Mouse (Mus musculus): ENCODE results near the gene Hpd. TPM values are rescaled to one million over a fixed set of nuclear protein-coding genes. Genes with fewer than 3 reads are reported as not detected.
"Not testable (repeated sequence)": the region's sequence is repeated elsewhere in the genome, so short reads cannot be mapped to it uniquely, and the experiment has no call there.

The Hpd gene
- polyA plus RNA-seq (2015; fragmentation: Nextera tagmentation; extraction: Ambion mirVana) = 0.19 TPM in 1 of 2 replicates, not detected in the other

DNA sequence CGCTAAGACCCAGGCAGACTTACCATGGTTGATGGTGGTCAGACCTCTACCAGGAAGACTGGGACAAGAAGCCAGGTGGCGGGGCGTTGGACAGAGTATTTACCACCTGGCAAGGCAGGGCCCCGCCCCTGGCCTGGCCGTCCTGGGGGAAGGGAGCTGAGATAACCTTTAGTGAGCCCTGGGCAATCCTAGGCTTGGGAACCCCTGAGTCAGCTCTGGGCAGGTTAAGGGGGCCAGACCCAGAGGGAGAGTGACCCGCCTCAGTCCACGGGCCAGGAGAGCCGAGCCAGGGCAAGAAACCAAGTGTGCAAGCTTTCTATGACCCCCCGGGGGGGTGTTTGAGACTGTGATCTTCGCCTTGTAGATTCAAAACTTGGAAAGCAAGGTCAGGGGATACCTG, at the start of gene Hpd:
Gene Hpd, minus strand, starts transcription at position 77 of the 400 bp plus-strand sequence.
- H3K27me3 ChIP-seq (replicated peaks; ENCODE audit: insufficient read depth, low read length) = no peaks in the 10 kb centered on the region
- no peak within 1 kb of the TSS for H3K27ac ChIP-seq (ENCODE audit: low read length)
- H3K9me3 ChIP-seq (ENCODE audit: low read length) = no peaks in the 10 kb centered on the region
- H3K36me3 ChIP-seq (ENCODE audit: insufficient read depth, low read length) = no peaks in the 10 kb centered on the region
- H3K4me3 ChIP-seq (ENCODE audit: low read depth, low read length) = no peak within 1 kb of the TSS
- H3K4me2 ChIP-seq (replicated peaks; ENCODE audit: low read depth, low read length) = no peak within 1 kb of the TSS
- TF ChIP-seq EP300 (IDR thresholded peaks at IDR 0.05) = no peak
- no peak for TF ChIP-seq CTCF (IDR thresholded peaks at IDR 0.05)
- DNase-seq (ENCODE audit: low spot score) (no peak), ATAC-seq (no peak)
- WGBS = 64% methylated on average over 10 of the region's 10 CpGs
- H3K4me1 ChIP-seq (ENCODE audit: insufficient read depth, low read depth, low read length) = no peaks in the 10 kb centered on the region
- H3K9ac ChIP-seq (replicated peaks; ENCODE audit: low read depth) = no peak within 1 kb of the TSS

DNA sequence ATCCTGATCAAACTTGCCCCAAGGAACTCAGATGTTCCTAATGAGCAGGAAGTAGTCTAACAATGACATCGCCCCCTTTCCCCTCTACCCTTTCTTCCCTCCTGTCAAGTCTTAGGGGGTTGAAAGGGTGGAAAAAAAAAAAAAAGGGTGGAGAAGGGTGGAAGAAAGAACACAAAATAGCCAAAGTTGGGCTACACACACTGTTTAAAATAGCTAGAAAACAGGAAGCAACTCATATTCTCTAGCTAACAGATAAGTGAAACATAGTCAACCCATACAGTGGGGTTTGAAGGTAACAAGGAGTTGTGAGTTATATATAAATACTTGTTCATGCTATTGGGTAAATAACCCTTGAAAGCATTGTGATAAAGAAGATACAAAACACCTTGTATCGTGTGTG, 49.7 kb upstream of the Hpd start:
- H3K36me3 ChIP-seq (ENCODE audit: insufficient read depth, low read length) = 0 out of 2 replicates have a peak, but pooled peaks cover 1% of the 10 kb centered on the region
- H3K4me2 ChIP-seq (replicated peaks; ENCODE audit: low read depth, low read length) = no peak overlapping the region
- TF ChIP-seq CTCF (IDR thresholded peaks at IDR 0.05) (no peak), EP300 (IDR thresholded peaks at IDR 0.05) (no peak)
- no peak overlapping the region for H3K27ac ChIP-seq (ENCODE audit: low read length)
- no peaks in the 10 kb centered on the region for H3K9me3 ChIP-seq (ENCODE audit: low read length)
- WGBS = 75% methylated on average over 2 of the region's 2 CpGs
- H3K4me1 ChIP-seq (ENCODE audit: insufficient read depth, low read depth, low read length) = peaks cover 4% of the 10 kb centered on the region
- H3K27me3 ChIP-seq (replicated peaks; ENCODE audit: insufficient read depth, low read length) = no peaks in the 10 kb centered on the region
- ATAC-seq (no peak), DNase-seq (ENCODE audit: low spot score) (no peak)
- no peak overlapping the region for H3K9ac ChIP-seq (replicated peaks; ENCODE audit: low read depth)
- H3K4me3 ChIP-seq (ENCODE audit: low read depth, low read length) = no peak overlapping the region

DNA sequence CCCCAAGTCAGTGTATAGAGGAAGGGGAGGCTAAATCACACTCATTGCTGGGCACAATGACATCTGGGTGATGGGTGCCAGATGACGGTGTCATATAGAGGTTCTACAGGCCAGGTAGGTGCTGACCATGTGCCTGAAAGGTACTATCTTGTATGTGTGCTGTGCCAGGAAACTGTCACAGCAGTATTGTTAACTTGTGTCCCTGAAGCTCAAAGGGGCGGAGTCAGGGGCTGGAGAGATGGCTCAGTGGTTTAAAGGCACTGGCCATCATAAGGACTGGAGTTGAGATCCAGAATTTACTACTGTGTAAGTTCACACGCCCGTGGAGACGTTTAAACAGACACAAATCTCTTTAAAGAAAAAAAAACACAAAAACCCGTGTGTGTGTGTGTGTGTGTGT, 46.8 kb upstream of the Hpd start:
- H3K4me2 ChIP-seq (replicated peaks; ENCODE audit: low read depth, low read length) = no peak overlapping the region
- H3K36me3 ChIP-seq (ENCODE audit: insufficient read depth, low read length) = no peaks in the 10 kb centered on the region
- no peak overlapping the region for H3K4me3 ChIP-seq (ENCODE audit: low read depth, low read length)
- TF ChIP-seq EP300 (IDR thresholded peaks at IDR 0.05) (no peak), CTCF (IDR thresholded peaks at IDR 0.05) (no peak)
- no peak overlapping the region for H3K9ac ChIP-seq (replicated peaks; ENCODE audit: low read depth)
- no peak for DNase-seq (ENCODE audit: low spot score)
- H3K9me3 ChIP-seq (ENCODE audit: low read length) = no peaks in the 10 kb centered on the region
- no peak for ATAC-seq
- H3K27ac ChIP-seq (ENCODE audit: low read length) = no peak overlapping the region
- 86% methylated on average over 6 of the region's 6 CpGs for WGBS
- H3K4me1 ChIP-seq (ENCODE audit: insufficient read depth, low read depth, low read length) = peaks cover 4% of the 10 kb centered on the region
- no peaks in the 10 kb centered on the region for H3K27me3 ChIP-seq (replicated peaks; ENCODE audit: insufficient read depth, low read length)

DNA sequence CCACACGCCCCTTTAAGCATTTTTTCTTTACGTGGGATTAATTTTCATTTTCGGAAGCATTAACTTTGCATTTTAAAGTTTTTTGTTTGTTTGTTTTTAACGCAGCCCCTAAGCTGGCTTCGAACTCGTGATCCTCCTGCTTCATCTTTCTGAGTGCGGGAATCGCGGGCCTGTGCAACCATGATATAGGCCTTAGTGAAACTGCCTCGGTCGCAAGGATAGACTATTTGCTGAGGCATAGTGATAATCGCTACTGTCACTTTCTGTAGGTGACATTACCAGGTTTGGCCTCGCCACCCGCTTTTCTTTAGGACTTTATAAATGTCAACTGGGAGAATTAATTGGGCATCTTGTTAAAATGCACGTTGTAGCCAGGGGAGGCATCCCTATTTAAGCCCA, 46.0 kb upstream of the Hpd start:
- no peak for ATAC-seq
- H3K4me3 ChIP-seq (ENCODE audit: low read depth, low read length) = peak overlapping the region; percentile 87
- H3K36me3 ChIP-seq (ENCODE audit: insufficient read depth, low read length) = no peaks in the 10 kb centered on the region
- 9% methylated on average over 15 of the region's 15 CpGs for WGBS
- TF ChIP-seq CTCF (IDR thresholded peaks at IDR 0.05) (no peak), EP300 (IDR thresholded peaks at IDR 0.05) (no peak)
- H3K27ac ChIP-seq (ENCODE audit: low read length) = no peak overlapping the region
- H3K27me3 ChIP-seq (replicated peaks; ENCODE audit: insufficient read depth, low read length) = no peaks in the 10 kb centered on the region
- DNase-seq (ENCODE audit: low spot score) = no peak
- peak overlapping the region; percentile 86 for H3K9ac ChIP-seq (replicated peaks; ENCODE audit: low read depth)
- H3K4me1 ChIP-seq (ENCODE audit: insufficient read depth, low read depth, low read length) = peaks cover 4% of the 10 kb centered on the region
- peak overlapping the region; percentile 68 for H3K4me2 ChIP-seq (replicated peaks; ENCODE audit: low read depth, low read length)
- H3K9me3 ChIP-seq (ENCODE audit: low read length) = no peaks in the 10 kb centered on the region

DNA sequence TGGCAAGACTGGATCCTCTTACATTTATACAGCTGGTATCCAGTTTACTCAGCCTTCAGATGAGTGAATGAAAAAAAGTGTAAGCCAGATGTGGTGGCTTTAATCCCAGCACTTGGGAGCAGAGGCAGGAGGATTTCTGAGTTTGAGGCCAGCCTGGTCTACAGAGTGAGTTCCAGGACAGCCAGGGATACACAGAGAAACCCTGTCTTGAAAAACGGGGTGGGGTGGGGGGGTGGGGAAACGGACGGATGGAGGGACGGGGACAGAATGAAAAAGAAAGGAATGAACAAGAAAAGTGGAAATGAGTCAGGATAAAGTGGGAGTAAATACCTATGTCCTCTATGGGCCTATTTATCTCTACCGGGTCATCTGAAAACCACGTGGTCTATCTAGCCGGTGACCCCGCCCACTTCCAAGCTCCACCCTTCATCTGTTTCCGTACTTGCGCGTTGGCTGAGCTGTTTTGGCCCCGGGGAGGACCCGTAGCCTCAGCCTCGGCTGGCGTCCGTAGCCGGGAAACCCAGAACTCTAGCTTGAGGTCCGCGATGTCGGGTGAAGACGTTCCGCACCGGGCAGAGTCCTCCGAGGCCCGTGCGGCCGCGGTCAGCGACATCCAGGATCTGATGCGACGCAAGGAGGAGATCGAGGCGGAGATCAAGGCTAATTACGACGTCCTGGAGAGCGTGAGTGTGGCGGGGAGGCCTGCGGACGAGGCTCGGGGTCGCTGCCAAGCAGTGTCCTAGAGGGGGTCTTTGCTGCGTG, 45.4 kb upstream of the Hpd start:
- H3K27ac ChIP-seq (ENCODE audit: low read length) = no peak overlapping the region
- peak overlapping the region; percentile 68 for H3K4me2 ChIP-seq (replicated peaks; ENCODE audit: low read depth, low read length)
- H3K36me3 ChIP-seq (ENCODE audit: insufficient read depth, low read length) = no peaks in the 10 kb centered on the region
- no peak for TF ChIP-seq CTCF (IDR thresholded peaks at IDR 0.05)
- TF ChIP-seq EP300 (IDR thresholded peaks at IDR 0.05) = no peak
- DNase-seq (ENCODE audit: low spot score) = peak; percentile 97
- H3K9ac ChIP-seq (replicated peaks; ENCODE audit: low read depth) = peak overlapping the region; percentile 86
- ATAC-seq = peak; percentile 92
- H3K9me3 ChIP-seq (ENCODE audit: low read length) = no peaks in the 10 kb centered on the region
- peak overlapping the region; percentile 87 for H3K4me3 ChIP-seq (ENCODE audit: low read depth, low read length)
- 1% methylated on average over 42 of the region's 42 CpGs for WGBS
- no peaks in the 10 kb centered on the region for H3K27me3 ChIP-seq (replicated peaks; ENCODE audit: insufficient read depth, low read length)
- H3K4me1 ChIP-seq (ENCODE audit: insufficient read depth, low read depth, low read length) = peaks cover 4% of the 10 kb centered on the region

DNA sequence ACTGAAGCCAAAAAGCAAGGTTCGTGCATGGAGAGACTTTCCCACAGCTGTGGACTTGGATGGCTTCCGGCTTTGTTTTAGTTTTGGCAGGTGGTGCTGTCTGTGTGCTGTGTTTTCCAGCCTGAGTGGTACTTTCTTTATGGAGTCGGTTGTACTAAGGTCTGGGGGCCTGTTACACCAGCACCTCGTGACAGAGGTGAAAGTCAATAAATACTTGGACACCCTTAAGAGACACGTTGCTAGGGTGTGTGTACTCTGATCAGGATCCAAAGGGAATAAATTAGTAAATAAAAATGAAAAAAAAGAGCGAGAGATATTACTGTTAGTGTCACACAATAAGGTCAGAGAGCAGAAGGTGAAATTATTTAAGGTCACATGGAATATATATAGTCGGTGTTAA, 44.3 kb upstream of the Hpd start:
- TF ChIP-seq CTCF (IDR thresholded peaks at IDR 0.05) (no peak), EP300 (IDR thresholded peaks at IDR 0.05) (no peak)
- ATAC-seq = no peak
- Histone ChIP-seq H3K4me2 (replicated peaks; ENCODE audit: low read depth, low read length) (no peak overlapping the region), H3K4me1 (ENCODE audit: insufficient read depth, low read depth, low read length) (peaks cover 4% of the 10 kb centered on the region), H3K27ac (ENCODE audit: low read length) (no peak overlapping the region), H3K4me3 (ENCODE audit: low read depth, low read length) (no peak overlapping the region), H3K9ac (replicated peaks; ENCODE audit: low read depth) (no peak overlapping the region), H3K9me3 (ENCODE audit: low read length) (no peaks in the 10 kb centered on the region), H3K36me3 (ENCODE audit: insufficient read depth, low read length) (no peaks in the 10 kb centered on the region), H3K27me3 (replicated peaks; ENCODE audit: insufficient read depth, low read length) (no peaks in the 10 kb centered on the region)
- 84% methylated on average over 7 of the region's 7 CpGs for WGBS
- DNase-seq (ENCODE audit: low spot score) = no peak

DNA sequence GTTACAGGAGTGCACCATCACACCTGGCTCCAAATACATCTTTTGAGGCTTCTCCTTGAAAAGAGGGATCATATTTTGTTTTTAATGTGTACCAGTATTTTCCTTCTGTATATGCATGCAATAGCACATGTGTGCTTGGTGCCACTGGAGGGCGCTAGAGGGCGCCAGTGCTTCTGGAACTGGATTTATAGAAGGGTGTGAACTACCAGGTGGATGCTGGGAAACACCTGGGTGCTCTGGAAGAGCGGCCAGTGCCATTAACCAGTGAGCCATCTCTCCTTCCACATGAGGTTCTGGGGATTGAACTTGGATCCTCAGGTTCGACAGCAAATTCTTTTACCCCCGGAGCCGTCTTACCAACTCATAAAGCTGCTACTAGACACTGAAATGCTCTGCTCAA, 41.3 kb upstream of the Hpd start:
- H3K4me3 ChIP-seq (ENCODE audit: low read depth, low read length); H3K36me3 ChIP-seq (ENCODE audit: insufficient read depth, low read length); H3K9ac ChIP-seq (replicated peaks; ENCODE audit: low read depth); DNase-seq (ENCODE audit: low spot score); H3K27ac ChIP-seq (ENCODE audit: low read length); H3K4me2 ChIP-seq (replicated peaks; ENCODE audit: low read depth, low read length); ATAC-seq; H3K4me1 ChIP-seq (ENCODE audit: insufficient read depth, low read depth, low read length); H3K9me3 ChIP-seq (ENCODE audit: low read length); H3K27me3 ChIP-seq (replicated peaks; ENCODE audit: insufficient read depth, low read length): not testable (repeated sequence)
- WGBS = 56% methylated on average over 6 of the region's 6 CpGs

All from lung, postnatal 0 days (tissue).